Mouse (Mus musculus) urinary bladder, adult 18-20 months (tissue): ENCODE measurements around the gene Nckap5.

ENCODE experiments used
- DNase-seq, 2 experiments: peaks; one replicate each; pipeline ENCODE4 v3.0.0; 2022; ENCODE audit warnings: low spot score in 2 of 2, mixed read lengths in 2 of 2

The Nckap5 gene

GRCm38 (mm10) chr1:126700978-126701320 is 129.7 kb downstream of the Nckap5 start:
- DNase-seq: no peak

- no peak for DNase-seq
Observed at GRCm38 (mm10) chr1:126700063-126700977, 130.3 kb downstream of the Nckap5 start.

GRCm38 (mm10) chr1:126693585-126693984 is 137.0 kb downstream of the Nckap5 start:
- no peak for DNase-seq

- DNase-seq: no peak
Observed at GRCm38 (mm10) chr1:126688593-126688992, 142.0 kb downstream of the Nckap5 start.

- DNase-seq: no peak
Observed at GRCm38 (mm10) chr1:126686678-126687077, 143.9 kb downstream of the Nckap5 start.

GRCm38 (mm10) chr1:126683621-126684445 is 146.8 kb downstream of the Nckap5 start:
- DNase-seq: no peak

GRCm38 (mm10) chr1:126681773-126682172 is 148.8 kb downstream of the Nckap5 start:
- DNase-seq: no peak

- no peak for DNase-seq
Observed at GRCm38 (mm10) chr1:126679348-126679747, 151.3 kb downstream of the Nckap5 start.

- no peak for DNase-seq
Observed at GRCm38 (mm10) chr1:126677280-126677679, 153.3 kb downstream of the Nckap5 start.

- DNase-seq: no peak
Observed at GRCm38 (mm10) chr1:126676769-126677168, 153.8 kb downstream of the Nckap5 start.

- DNase-seq: no peak
Observed at GRCm38 (mm10) chr1:126675142-126675541, 155.5 kb downstream of the Nckap5 start.

GRCm38 (mm10) chr1:126673238-126673637 is 157.4 kb downstream of the Nckap5 start:
- no peak for DNase-seq

- DNase-seq: no peak
Observed at GRCm38 (mm10) chr1:126670507-126670906, 160.1 kb downstream of the Nckap5 start.

- DNase-seq: no peak
Observed at GRCm38 (mm10) chr1:126660098-126660999, 170.2 kb downstream of the Nckap5 start.

- no peak for DNase-seq
Observed at GRCm38 (mm10) chr1:126658731-126659130, 171.9 kb downstream of the Nckap5 start.

GRCm38 (mm10) chr1:126656246-126656645 is 174.4 kb downstream of the Nckap5 start:
- DNase-seq: no peak

GRCm38 (mm10) chr1:126652085-126652484 is 178.5 kb downstream of the Nckap5 start:
- DNase-seq: no peak

GRCm38 (mm10) chr1:126650806-126651205 is 179.8 kb downstream of the Nckap5 start:
- DNase-seq: no peak

GRCm38 (mm10) chr1:126642751-126643150 is 187.8 kb downstream of the Nckap5 start:
- no peak for DNase-seq

- no peak for DNase-seq
Observed at GRCm38 (mm10) chr1:126639463-126639862, 191.1 kb downstream of the Nckap5 start.

GRCm38 (mm10) chr1:126637515-126637914 is 193.1 kb downstream of the Nckap5 start:
- DNase-seq: no peak

GRCm38 (mm10) chr1:126626206-126626605 is 204.4 kb downstream of the Nckap5 start:
- DNase-seq: no peak
